In genomic region chr4:88035361-88035760, GRCm38 (mm10) we compare ENCODE assay signal across 1 mouse cellular context.
TF ChIP-seq lines count a peak whose summit lies in the region.

No protein-coding gene starts in this region.

TF ChIP-seq in MEL, 35 proteins besides CTCF, POLR2A, EP300 and RAD21 (continued from another document):
- TF ChIP-seq MEF2A (IDR thresholded peaks at IDR 0.05; ENCODE audit: extremely low read depth, insufficient replicate concordance, low read depth, low read length, poor library complexity, severe bottlenecking) (no peak), UBTF (IDR thresholded peaks at IDR 0.05; ENCODE audit: borderline replicate concordance, insufficient read depth, low read depth, low read length) (no peak), TCF12 (IDR thresholded peaks at IDR 0.05; ENCODE audit: low read depth, low read length) (no peak)
